Comparison of ENCODE assay signal across 13 mouse cellular contexts in genomic region chr9:110121424-110121823, GRCm38 (mm10).
"Had no signal": no experiment of that assay in that cellular context is flagged by ENCODE, and none has a peak within 500 bp of the region (broad histone marks: within the 10 kb centered on the region; RNA-seq: fewer than 3 reads in every experiment).

No protein-coding gene starts in this region.

- H3K27me3 ChIP-seq: kidney, embryonic 15.5 days; liver, embryonic 15.5 days; midbrain, embryonic 15.5 days; neural tube, embryonic 13.5 days; stomach, embryonic 15.5 days had no signal

- H3K4me3 ChIP-seq: kidney, embryonic 15.5 days; liver, embryonic 15.5 days; midbrain, embryonic 15.5 days; neural tube, embryonic 13.5 days; stomach, embryonic 15.5 days had no signal

- H3K27ac ChIP-seq: kidney, embryonic 15.5 days; liver, embryonic 15.5 days; midbrain, embryonic 15.5 days; neural tube, embryonic 13.5 days; stomach, embryonic 15.5 days had no signal

- H3K4me2 ChIP-seq: kidney, embryonic 15.5 days; liver, embryonic 11.5 days; liver, embryonic 15.5 days; midbrain, embryonic 11.5 days; midbrain, embryonic 15.5 days; neural tube, embryonic 13.5 days; stomach, embryonic 15.5 days had no signal

- H3K36me3 ChIP-seq: kidney, embryonic 15.5 days; liver, embryonic 15.5 days; midbrain, embryonic 15.5 days; neural tube, embryonic 13.5 days; stomach, embryonic 15.5 days had no signal

- DNase-seq: kidney, adult 2 months; kidney, postnatal 14 days; lung, adult 2 months; lung, postnatal 4 days; thymus, adult 2 months; thymus, postnatal 36 days had no signal
